Mouse (Mus musculus) testis, adult 2 months (tissue): Measurements from ENCODE around the gene Sae1.
"Not testable (repeated sequence)": the region's sequence is repeated elsewhere in the genome, so short reads cannot be mapped to it uniquely, and the experiment has no call there.

Source experiments
- CTCF ChIP-seq: fragments of 200-500 bp; IDR thresholded peaks from 2 replicates; pipeline ENCODE4 v1.5.1; 2012; ENCODE audit warnings: low read depth, mild to moderate bottlenecking, inconsistent platforms, low read length, moderate library complexity; ENCODE audit not compliant: control insufficient read depth, insufficient read depth, insufficient replicate concordance
- POLR2A ChIP-seq: fragments of 200-500 bp; IDR thresholded peaks from 2 replicates; pipeline ENCODE4 v1.6.1; 2012; ENCODE audit warnings: low read depth, mild to moderate bottlenecking, inconsistent platforms, low read length, moderate library complexity; ENCODE audit not compliant: control insufficient read depth

DNA sequence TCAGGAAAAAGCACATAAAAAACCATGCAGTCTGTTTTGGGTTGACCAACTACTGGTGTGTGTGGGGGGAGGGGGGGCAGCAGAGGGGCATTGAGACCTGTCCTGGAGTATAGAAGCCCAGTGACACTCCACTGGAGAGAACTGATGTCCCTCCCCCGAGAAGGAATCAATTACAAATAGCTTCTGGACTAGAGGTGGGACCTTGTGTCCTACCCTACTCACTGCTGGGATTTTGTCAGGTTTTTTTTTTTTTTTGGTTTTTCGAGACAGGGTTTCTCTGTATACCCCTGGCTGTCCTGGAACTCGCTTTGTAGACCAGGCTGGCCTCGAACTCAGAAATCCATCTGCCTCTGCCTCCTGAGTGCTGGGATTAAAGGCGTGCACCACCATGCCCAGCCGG lies 80.5 kb downstream of the Sae1 start:
- TF ChIP-seq POLR2A, CTCF: not testable (repeated sequence)
